Mouse (Mus musculus) bone marrow, adult 2 months (tissue): ENCODE data around the gene Mt2. TPM values are rescaled to one million over a fixed set of nuclear protein-coding genes. Genes with fewer than 3 reads are reported as not detected.
A peak's percentile ranks its signal among the peaks of the same experiment; 100 is the strongest.
"Not testable (repeated sequence)": the region's sequence is repeated elsewhere in the genome, so short reads cannot be mapped to it uniquely, and the experiment has no call there.

ENCODE experiments used
- H3K27ac ChIP-seq: fragments of 200-500 bp; 2 replicates; pipeline ENCODE4 v1.5.1; 2012; ENCODE audit warnings: low read depth, mild to moderate bottlenecking, control low read depth, inconsistent platforms, low read length; ENCODE audit not compliant: control insufficient read depth, poor library complexity, insufficient read depth
- H3K4me1 ChIP-seq: fragments of 200-500 bp; 2 replicates; pipeline ENCODE4 v1.6.1; 2011; ENCODE audit warnings: low read length; ENCODE audit not compliant: control insufficient read depth, insufficient read depth
- H3K4me3 ChIP-seq: fragments of 200-500 bp; replicated peaks from 2 replicates; pipeline ENCODE3; 2011; ENCODE audit warnings: mild to moderate bottlenecking, low read depth, low read length, control low read depth; ENCODE audit not compliant: control insufficient read depth
- CTCF ChIP-seq: fragments of 200-500 bp; IDR thresholded peaks from 2 replicates; pipeline ENCODE4 v1.5.1; 2011; ENCODE audit warnings: low read length, control low read depth; ENCODE audit not compliant: control insufficient read depth, insufficient read depth
- POLR2A ChIP-seq: fragments of 200-500 bp; IDR thresholded peaks from 2 replicates; pipeline ENCODE4 v1.6.1; 2011; ENCODE audit warnings: low read depth, mild to moderate bottlenecking, control low read depth, low read length, borderline replicate concordance; ENCODE audit not compliant: control insufficient read depth
- WGBS: fragments of 180-500 bp; shearing (Covaris S2); methylation state at CpG from one replicate; pipeline ENCODE4 v1.1.7; 2018; 5-methylcytosine and 5-hydroxymethylcytosine counted together
- polyA plus RNA-seq: library from polyadenylated mRNA; stranded (reverse); fragments of >200 nt; gene quantifications from 2 replicates; pipeline ENCODE4 v1.2.4, GENCODE M21; 2011; ENCODE audit warnings: low replicate concordance; ENCODE audit not compliant: missing spikeins, insufficient read depth, insufficient read length

The Mt2 gene
- polyA plus RNA-seq = 102 and 809 TPM in 2 replicates

DNA sequence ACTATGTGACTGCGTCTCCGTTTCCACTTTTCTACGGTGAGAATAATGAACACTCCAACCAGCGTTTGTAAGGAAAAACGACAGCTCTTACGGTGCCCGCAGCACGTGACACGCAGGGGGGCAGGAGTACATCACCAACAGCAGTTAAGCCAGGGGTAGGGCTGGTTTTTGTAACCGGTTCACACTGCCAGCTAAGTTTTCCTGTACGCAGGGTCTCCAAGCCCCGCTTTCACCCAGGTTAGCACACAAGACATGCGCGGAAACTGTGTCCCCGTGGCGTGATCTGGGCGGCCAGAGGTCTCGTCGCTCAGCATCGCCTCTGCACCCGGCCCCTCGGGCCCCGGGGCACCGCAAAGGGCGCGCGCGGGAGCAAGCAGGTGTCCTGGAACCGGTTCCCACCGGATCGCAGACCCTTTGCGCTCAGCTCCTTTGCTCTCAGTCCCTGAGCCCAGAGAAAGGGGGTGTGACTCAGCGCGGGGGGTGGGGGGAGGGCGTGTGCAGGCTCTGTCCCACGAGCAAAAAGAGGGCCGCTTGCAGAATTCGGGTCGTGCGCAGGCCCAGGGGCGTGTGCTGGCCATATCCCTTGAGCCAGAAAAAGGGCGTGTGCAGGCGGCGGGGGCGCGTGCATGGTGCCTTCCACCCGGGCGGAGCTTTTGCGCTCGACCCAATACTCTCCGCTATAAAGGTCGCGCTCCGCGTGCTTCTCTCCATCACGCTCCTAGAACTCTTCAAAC, at the start of gene Mt2:
Gene Mt2, plus strand, starts transcription at position 590 of the 734 bp plus-strand sequence.
- no peak for TF ChIP-seq CTCF
- no peak for TF ChIP-seq POLR2A
- Histone ChIP-seq H3K27ac (no peak within 1 kb of the TSS), H3K4me1 (no peaks in the 10 kb centered on the region; the same call in 1 of the 2 replicates), H3K4me3 (peak within 1 kb of the TSS; percentile 31)
- under 1% methylated on average over 56 of the region's 56 CpGs for WGBS

DNA sequence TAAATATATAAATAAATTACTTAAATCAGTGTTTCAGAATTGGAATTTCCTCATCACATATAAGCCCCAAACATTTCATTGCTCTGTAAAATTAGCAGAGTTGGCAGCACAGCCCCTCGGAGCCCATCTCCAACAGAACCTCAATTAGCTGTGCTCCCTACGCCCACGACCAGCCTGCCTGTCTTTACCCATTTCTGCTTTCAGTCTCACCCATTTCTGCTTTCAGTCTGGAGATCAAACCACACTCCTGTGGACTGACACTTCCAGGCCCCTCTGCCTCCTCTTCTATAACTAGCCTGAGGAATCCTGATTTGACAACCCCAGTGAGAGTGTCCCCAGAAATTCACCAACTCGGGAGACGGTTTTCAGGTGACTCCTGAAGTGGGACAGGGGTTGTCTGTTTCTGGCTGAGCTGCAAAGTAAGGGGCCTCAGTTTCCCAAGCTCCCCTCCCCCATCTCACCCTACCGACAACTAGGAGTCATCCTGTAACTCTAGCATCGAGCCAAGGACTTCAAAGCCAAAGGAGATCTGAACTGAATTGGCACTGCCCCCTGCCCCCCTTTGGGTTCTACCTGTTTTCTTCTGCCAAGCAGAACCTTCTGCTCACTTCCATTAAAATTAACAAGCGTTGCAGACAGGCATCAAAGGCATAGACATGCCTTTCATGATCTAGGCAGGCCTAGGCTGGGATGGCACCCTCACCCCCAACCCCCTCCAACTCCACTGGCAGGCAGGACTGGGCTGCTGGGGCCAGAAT, 49.6 kb upstream of the Mt2 start:
- Histone ChIP-seq H3K4me3 (no peak overlapping the region), H3K27ac (no peak overlapping the region), H3K4me1 (no peaks in the 10 kb centered on the region)
- TF ChIP-seq POLR2A (no peak), CTCF (no peak)
- 43% methylated on average over 8 of the region's 8 CpGs for WGBS

DNA sequence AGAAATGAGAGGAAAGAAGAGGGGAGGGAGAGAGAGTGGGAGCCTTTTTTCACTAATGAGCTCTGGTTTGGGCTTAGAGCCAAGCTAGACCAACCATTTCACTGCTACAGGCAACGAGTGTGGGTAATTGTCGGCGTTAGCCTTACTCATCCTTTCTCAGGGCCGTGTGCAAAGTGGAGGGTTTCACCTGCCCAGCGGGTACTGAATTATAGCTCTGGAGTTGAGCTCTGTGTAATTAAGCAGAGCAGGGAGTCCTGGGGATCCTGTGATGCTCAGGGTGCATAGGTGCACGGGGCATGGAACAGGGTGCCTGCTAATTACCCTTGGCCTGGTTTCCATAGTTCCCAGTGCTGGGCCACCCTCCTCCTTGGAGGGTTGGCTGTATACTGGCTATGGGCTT, 44.8 kb upstream of the Mt2 start:
- Histone ChIP-seq H3K4me1 (no peaks in the 10 kb centered on the region), H3K4me3 (no peak overlapping the region), H3K27ac (no peak overlapping the region)
- TF ChIP-seq POLR2A (no peak), CTCF (no peak)
- WGBS = 68% methylated on average over 6 of the region's 6 CpGs

DNA sequence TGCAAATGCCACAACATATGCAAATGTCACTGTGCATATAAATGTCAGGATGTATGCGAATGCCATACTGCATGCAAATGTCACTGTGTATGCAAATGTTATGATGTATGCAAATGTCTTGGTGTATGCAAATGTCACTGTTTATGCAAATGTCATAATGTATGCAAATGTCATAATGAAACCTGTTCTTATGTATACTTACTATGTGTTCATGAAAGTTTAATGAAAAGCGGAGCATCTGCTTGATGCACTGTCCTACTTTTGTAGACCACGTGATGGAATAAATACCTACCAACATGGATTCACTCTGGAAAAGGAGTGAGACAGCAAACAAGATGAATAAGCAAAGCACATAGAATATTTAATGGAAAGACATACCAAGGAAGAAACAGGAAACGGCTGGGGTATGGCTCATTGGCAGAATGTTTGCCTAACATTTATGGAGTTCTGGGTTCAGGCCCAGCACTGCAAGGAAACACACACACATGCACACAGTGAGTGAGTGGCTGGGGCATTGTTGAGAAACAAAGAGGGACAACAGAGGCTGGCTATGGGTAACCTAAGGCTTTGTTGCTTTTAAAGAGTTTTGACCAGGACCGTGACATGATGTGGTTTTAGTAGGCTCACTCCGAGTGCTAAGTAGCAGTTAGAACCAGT, 43.2 kb upstream of the Mt2 start:
- TF ChIP-seq POLR2A = no peak
- 81% methylated on average over 6 of the region's 6 CpGs for WGBS
- no peak overlapping the region for H3K4me3 ChIP-seq
- H3K4me1 ChIP-seq = no peaks in the 10 kb centered on the region
- H3K27ac ChIP-seq = no peak overlapping the region

GRCm38 (mm10) chr8:94130126-94130525, 42.3 kb upstream of the Mt2 start:
- no peak overlapping the region for H3K4me3 ChIP-seq
- H3K4me1 ChIP-seq = no peaks in the 10 kb centered on the region
- no peak overlapping the region for H3K27ac ChIP-seq
- TF ChIP-seq CTCF (no peak), POLR2A (no peak)
- WGBS = 93% methylated on average over 4 of the region's 4 CpGs

- no peak for TF ChIP-seq CTCF
- no peak for TF ChIP-seq POLR2A
- 29% methylated on average over 5 of the region's 5 CpGs for WGBS
- Histone ChIP-seq H3K4me3 (no peak overlapping the region), H3K4me1 (no peaks in the 10 kb centered on the region), H3K27ac (no peak overlapping the region)
These were observed 40.4 kb upstream of the Mt2 start for GRCm38 (mm10) chr8:94132096-94132495.

DNA sequence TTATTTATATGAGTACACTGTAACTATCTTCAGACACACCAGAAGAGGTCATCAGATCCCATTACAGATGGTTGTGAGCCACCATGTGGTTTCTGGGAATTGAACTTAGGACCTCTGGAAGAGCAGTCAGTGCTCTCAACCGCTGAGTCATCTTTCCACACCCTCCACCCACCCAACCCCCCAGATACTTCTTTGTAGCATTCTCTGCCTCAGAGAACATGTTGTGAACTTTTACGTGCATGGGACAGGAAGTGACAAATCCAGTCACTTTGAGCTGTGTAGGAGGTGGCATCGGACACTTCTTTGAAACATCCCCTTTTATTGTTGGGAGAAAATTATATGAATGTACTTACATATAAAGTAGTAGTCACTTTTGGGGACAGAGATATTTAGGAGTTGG, 37.9 kb upstream of the Mt2 start:
- not testable (repeated sequence) for H3K4me3 ChIP-seq, H3K27ac ChIP-seq, H3K4me1 ChIP-seq
- 31% methylated on average over 3 of the region's 3 CpGs for WGBS

- WGBS = 76% methylated on average over 6 of the region's 6 CpGs
- no peak overlapping the region for H3K4me3 ChIP-seq
- H3K4me1 ChIP-seq = no peaks in the 10 kb centered on the region
- H3K27ac ChIP-seq = no peak overlapping the region
- TF ChIP-seq CTCF (no peak), POLR2A (no peak)
These were observed 36.9 kb upstream of the Mt2 start for GRCm38 (mm10) chr8:94135556-94135955.
